Mouse (Mus musculus) stomach, embryonic 16.5 days (tissue): ENCODE measurements around the gene Ankrd10. TPM values are rescaled to one million over a fixed set of nuclear protein-coding genes. Genes with fewer than 3 reads are reported as not detected.
"Not testable (repeated sequence)": the region's sequence is repeated elsewhere in the genome, so short reads cannot be mapped to it uniquely, and the experiment has no call there.

Experiments
- ATAC-seq: fragments of 200-750 bp; cut with Nextera tagmentation; 2 replicates; pipeline ENCODE4 v1.8.0; 2017; ENCODE audit warnings: moderate number of reproducible peaks, moderate TSS enrichment; ENCODE audit not compliant: insufficient read depth, low FRiP score
- H3K27ac ChIP-seq: fragments of 300-500 bp; sonication (generic); 2 replicates; pipeline ENCODE4 v1.5.1; 2014; ENCODE audit warnings: low read length
- H3K27me3 ChIP-seq: fragments of 300-500 bp; sonication (generic); 2 replicates; pipeline ENCODE4 v1.6.1; 2014; ENCODE audit warnings: low read length, control low read depth, mixed read lengths; ENCODE audit not compliant: control insufficient read depth, insufficient read depth
- H3K36me3 ChIP-seq: fragments of 300-500 bp; sonication (generic); 2 replicates; pipeline ENCODE4 v1.6.1; 2014; ENCODE audit warnings: low read length; ENCODE audit not compliant: control insufficient read depth, insufficient read depth
- H3K4me1 ChIP-seq: fragments of 300-500 bp; sonication (generic); 2 replicates; pipeline ENCODE4 v1.6.1; 2014; ENCODE audit warnings: low read length, control low read depth, mixed read lengths; ENCODE audit not compliant: control insufficient read depth, insufficient read depth
- H3K4me2 ChIP-seq: fragments of 300-500 bp; sonication (generic); 2 replicates; pipeline ENCODE4 v1.6.1; 2014; ENCODE audit warnings: low read depth, low read length, mixed read lengths
- H3K4me3 ChIP-seq: fragments of 300-500 bp; sonication (generic); replicated peaks from 2 replicates; pipeline ENCODE4 v1.5.1; 2014; ENCODE audit warnings: mild to moderate bottlenecking, low read length
- H3K9ac ChIP-seq: fragments of 300-500 bp; sonication (generic); 2 replicates; pipeline ENCODE4 v1.6.1; 2014; ENCODE audit warnings: low read length
- H3K9me3 ChIP-seq: fragments of 300-500 bp; sonication (generic); replicated peaks from 2 replicates; pipeline ENCODE4 v1.6.1; 2016; ENCODE audit warnings: low read length, control low read depth; ENCODE audit not compliant: control insufficient read depth
- WGBS: fragments of 180-500 bp; shearing (Covaris S2); extraction: QIAGEN DNeasy Blood & Tissue Kit; methylation state at CpG from one replicate; pipeline ENCODE4 v1.1.7; 2014; 5-methylcytosine and 5-hydroxymethylcytosine counted together
- polyA plus RNA-seq: library from polyadenylated mRNA; unstranded; fragments of >200 nt; fragmentation: Nextera tagmentation; extraction: Ambion mirVana; gene quantifications from 2 replicates; pipeline ENCODE4 v1.2.1, GENCODE M21; 2015

The Ankrd10 gene
- polyA plus RNA-seq = 75.1 and 83.0 TPM in 2 replicates

- Histone ChIP-seq H3K4me1 (peaks cover 26% of the 10 kb centered on the region), H3K27ac (peak within 1 kb of the TSS; percentile 99), H3K4me2 (peak within 1 kb of the TSS; percentile 93), H3K36me3 (peaks cover 8% of the 10 kb centered on the region; the same call in 1 of the 2 replicates), H3K4me3 (peak within 1 kb of the TSS; percentile 96), H3K27me3 (no peaks in the 10 kb centered on the region), H3K9me3 (no peaks in the 10 kb centered on the region), H3K9ac (peak within 1 kb of the TSS; percentile 92)
- under 1% methylated on average over 40 of the region's 40 CpGs for WGBS
- ATAC-seq = peak; percentile 95
These were observed at the start of gene Ankrd10 for GRCm38 (mm10) chr8:11635611-11636081. Gene Ankrd10 (minus strand): TSS chr8:11635757.

- ATAC-seq = no peak
- H3K4me3 ChIP-seq = no peak overlapping the region
- H3K27ac ChIP-seq = no peak overlapping the region
- no peaks in the 10 kb centered on the region for H3K36me3 ChIP-seq
- H3K27me3 ChIP-seq = no peaks in the 10 kb centered on the region
- no peaks in the 10 kb centered on the region for H3K4me1 ChIP-seq
- no peaks in the 10 kb centered on the region for H3K9me3 ChIP-seq
- no peak overlapping the region for H3K4me2 ChIP-seq
- WGBS = 74% methylated on average over 7 of the region's 7 CpGs
- H3K9ac ChIP-seq = no peak overlapping the region
These were observed 49.0 kb upstream of the Ankrd10 start for GRCm38 (mm10) chr8:11684558-11684957.

GRCm38 (mm10) chr8:11668308-11668707, 32.8 kb upstream of the Ankrd10 start:
- H3K36me3 ChIP-seq = no peaks in the 10 kb centered on the region
- H3K9me3 ChIP-seq = no peaks in the 10 kb centered on the region
- H3K4me3 ChIP-seq = no peak overlapping the region
- H3K4me1 ChIP-seq = no peaks in the 10 kb centered on the region
- H3K27ac ChIP-seq = no peak overlapping the region
- H3K27me3 ChIP-seq = no peaks in the 10 kb centered on the region
- H3K4me2 ChIP-seq = no peak overlapping the region
- no peak for ATAC-seq
- 66% methylated on average over 2 of the region's 2 CpGs for WGBS
- H3K9ac ChIP-seq = no peak overlapping the region

- WGBS = 75% methylated on average over 20 of the region's 20 CpGs
- H3K27me3 ChIP-seq, H3K36me3 ChIP-seq, H3K4me2 ChIP-seq, H3K9me3 ChIP-seq, H3K4me1 ChIP-seq, H3K27ac ChIP-seq, ATAC-seq, H3K9ac ChIP-seq, H3K4me3 ChIP-seq: not testable (repeated sequence)
These were observed 30.6 kb upstream of the Ankrd10 start for GRCm38 (mm10) chr8:11666023-11666716.

GRCm38 (mm10) chr8:11661969-11662368, 26.4 kb upstream of the Ankrd10 start:
- no peaks in the 10 kb centered on the region for H3K36me3 ChIP-seq
- no peaks in the 10 kb centered on the region for H3K4me1 ChIP-seq
- H3K4me2 ChIP-seq = no peak overlapping the region
- H3K27me3 ChIP-seq = no peaks in the 10 kb centered on the region
- 71% methylated on average over 3 of the region's 3 CpGs for WGBS
- H3K9me3 ChIP-seq = no peaks in the 10 kb centered on the region
- no peak for ATAC-seq
- no peak overlapping the region for H3K27ac ChIP-seq
- H3K4me3 ChIP-seq = no peak overlapping the region
- H3K9ac ChIP-seq = no peak overlapping the region

- Histone ChIP-seq H3K9ac (no peak overlapping the region), H3K27ac (no peak overlapping the region), H3K4me3 (no peak overlapping the region), H3K4me2 (no peak overlapping the region), H3K36me3 (no peaks in the 10 kb centered on the region), H3K27me3 (no peaks in the 10 kb centered on the region), H3K4me1 (no peaks in the 10 kb centered on the region), H3K9me3 (no peaks in the 10 kb centered on the region)
- WGBS = 89% methylated on average over 5 of the region's 5 CpGs
- ATAC-seq = no peak
These were observed 14.5 kb upstream of the Ankrd10 start for GRCm38 (mm10) chr8:11650021-11650420.

GRCm38 (mm10) chr8:11643123-11643522, 7.6 kb upstream of the Ankrd10 start:
- Histone ChIP-seq H3K36me3 (no peaks in the 10 kb centered on the region), H3K27me3 (no peaks in the 10 kb centered on the region), H3K4me3 (no peak overlapping the region), H3K9ac (no peak overlapping the region), H3K4me1 (no peaks in the 10 kb centered on the region), H3K4me2 (no peak overlapping the region), H3K9me3 (no peaks in the 10 kb centered on the region), H3K27ac (no peak overlapping the region)
- WGBS = 74% methylated on average over 2 of the region's 2 CpGs
- no peak for ATAC-seq

- Histone ChIP-seq H3K9ac (no peak overlapping the region), H3K27ac (no peak overlapping the region), H3K27me3 (no peaks in the 10 kb centered on the region), H3K4me1 (no peaks in the 10 kb centered on the region; the same call in 1 of the 2 replicates), H3K4me2 (no peak overlapping the region), H3K36me3 (no peaks in the 10 kb centered on the region), H3K4me3 (no peak overlapping the region), H3K9me3 (no peaks in the 10 kb centered on the region)
- ATAC-seq = no peak
- 67% methylated on average over 2 of the region's 2 CpGs for WGBS
These were observed 5.0 kb upstream of the Ankrd10 start for GRCm38 (mm10) chr8:11640606-11641005.

GRCm38 (mm10) chr8:11637531-11637930, 2.0 kb upstream of the Ankrd10 start:
- Histone ChIP-seq H3K4me3 (no peak overlapping the region), H3K27me3 (no peaks in the 10 kb centered on the region), H3K9ac (no peak overlapping the region), H3K4me1 (peaks cover 19% of the 10 kb centered on the region), H3K27ac (no peak overlapping the region), H3K36me3 (no peaks in the 10 kb centered on the region), H3K9me3 (no peaks in the 10 kb centered on the region), H3K4me2 (no peak overlapping the region)
- ATAC-seq = no peak
- 89% methylated on average over 7 of the region's 7 CpGs for WGBS
